Mouse (Mus musculus) hindbrain, embryonic 11.5 days (tissue): ENCODE measurements around the gene Gtf2f2. TPM values are rescaled to one million over a fixed set of nuclear protein-coding genes. Genes with fewer than 3 reads are reported as not detected.

Experiments
- ATAC-seq: fragments of 200-750 bp; cut with Nextera tagmentation; 2 replicates; pipeline ENCODE4 v1.8.0; 2017; ENCODE audit warnings: mild to moderate bottlenecking, moderate TSS enrichment, moderate library complexity; ENCODE audit not compliant: low FRiP score
- DNase-seq: peaks from one replicate; pipeline ENCODE4 v3.0.0-alpha.2; 2015; ENCODE audit warnings: low spot score
- H3K27ac ChIP-seq: fragments of 300-500 bp; sonication (generic); 2 replicates; pipeline ENCODE4 v1.5.1; 2014; ENCODE audit warnings: mild to moderate bottlenecking, low read depth, low read length
- H3K27me3 ChIP-seq: fragments of 300-500 bp; sonication (generic); 2 replicates; pipeline ENCODE4 v1.6.1; 2014; ENCODE audit warnings: mild to moderate bottlenecking, low read length, moderate library complexity, mixed read lengths; ENCODE audit not compliant: control insufficient read depth, insufficient read depth
- H3K36me3 ChIP-seq: fragments of 300-500 bp; sonication (generic); 2 replicates; pipeline ENCODE4 v1.6.1; 2014; ENCODE audit warnings: mild to moderate bottlenecking, low read length, moderate library complexity, mixed read lengths; ENCODE audit not compliant: control insufficient read depth, insufficient read depth
- H3K4me1 ChIP-seq: fragments of 300-500 bp; sonication (generic); replicated peaks from 2 replicates; pipeline ENCODE4 v1.6.1; 2014; ENCODE audit warnings: low read length, mixed read lengths; ENCODE audit not compliant: control insufficient read depth, insufficient read depth
- H3K4me2 ChIP-seq: fragments of 300-500 bp; sonication (generic); replicated peaks from 2 replicates; pipeline ENCODE4 v1.6.1; 2014; ENCODE audit warnings: mild to moderate bottlenecking, low read depth, low read length
- H3K4me3 ChIP-seq: fragments of 300-500 bp; sonication (generic); 2 replicates; pipeline ENCODE4 v1.5.1; 2014; ENCODE audit warnings: low read depth, low read length
- H3K9ac ChIP-seq: fragments of 300-500 bp; sonication (generic); 2 replicates; pipeline ENCODE4 v1.6.1; 2014; ENCODE audit warnings: low read depth, low read length
- H3K9me3 ChIP-seq: fragments of 300-500 bp; sonication (generic); 2 replicates; pipeline ENCODE4 v1.6.1; 2016; ENCODE audit warnings: low read length; ENCODE audit not compliant: control insufficient read depth
- WGBS: fragments of 180-500 bp; shearing (Covaris S2); extraction: QIAGEN DNeasy Blood & Tissue Kit; methylation state at CpG from one replicate; pipeline ENCODE4 v1.1.7; 2014; 5-methylcytosine and 5-hydroxymethylcytosine counted together
- polyA plus RNA-seq: library from polyadenylated mRNA; unstranded; fragments of >200 nt; fragmentation: Nextera tagmentation; extraction: Ambion mirVana; gene quantifications from 2 replicates; pipeline ENCODE4 v1.2.1, GENCODE M21; 2014

Gene Gtf2f2
- polyA plus RNA-seq, 1 experiment from 2014 or later: 52.1 TPM

- Histone ChIP-seq H3K9ac (no peak overlapping the region), H3K9me3 (no peaks in the 10 kb centered on the region), H3K27ac (no peak overlapping the region), H3K4me2 (no peak overlapping the region), H3K27me3 (no peaks in the 10 kb centered on the region), H3K4me1 (no peaks in the 10 kb centered on the region), H3K4me3 (no peak overlapping the region), H3K36me3 (no peaks in the 10 kb centered on the region)
- WGBS: 72% methylated on average over 4 of the region's 4 CpGs
- DNase-seq (no peak), ATAC-seq (no peak)
These were observed 25.6 kb downstream of the Gtf2f2 start for GRCm38 (mm10) chr14:75985112-75985511.

- WGBS: 88% methylated on average over 2 of the region's 2 CpGs
- no peak for DNase-seq
- no peaks in the 10 kb centered on the region for H3K36me3 ChIP-seq
- no peak for ATAC-seq
- no peaks in the 10 kb centered on the region for H3K4me1 ChIP-seq
- no peaks in the 10 kb centered on the region for H3K27me3 ChIP-seq
- no peak overlapping the region for H3K4me3 ChIP-seq
- no peak overlapping the region for H3K9ac ChIP-seq
- H3K9me3 ChIP-seq: no peaks in the 10 kb centered on the region
- H3K4me2 ChIP-seq: no peak overlapping the region
- no peak overlapping the region for H3K27ac ChIP-seq
These were observed 26.8 kb downstream of the Gtf2f2 start for GRCm38 (mm10) chr14:75983891-75984290.

- Histone ChIP-seq H3K36me3 (no peaks in the 10 kb centered on the region), H3K9ac (no peak overlapping the region), H3K4me1 (no peaks in the 10 kb centered on the region), H3K4me2 (no peak overlapping the region), H3K9me3 (no peaks in the 10 kb centered on the region), H3K27ac (no peak overlapping the region), H3K4me3 (no peak overlapping the region), H3K27me3 (no peaks in the 10 kb centered on the region)
- ATAC-seq (no peak), DNase-seq (no peak)
- 91% methylated on average over 3 of the region's 3 CpGs for WGBS
These were observed 29.4 kb downstream of the Gtf2f2 start for GRCm38 (mm10) chr14:75981231-75981630.

- Histone ChIP-seq H3K4me1 (no peaks in the 10 kb centered on the region), H3K9ac (no peak overlapping the region), H3K9me3 (no peaks in the 10 kb centered on the region), H3K27me3 (no peaks in the 10 kb centered on the region), H3K36me3 (no peaks in the 10 kb centered on the region), H3K4me3 (no peak overlapping the region), H3K4me2 (no peak overlapping the region), H3K27ac (no peak overlapping the region)
- DNase-seq (no peak), ATAC-seq (no peak)
- WGBS: 68% methylated on average over 3 of the region's 3 CpGs
These were observed 34.6 kb downstream of the Gtf2f2 start for GRCm38 (mm10) chr14:75976107-75976506.

- Histone ChIP-seq H3K9ac (no peak overlapping the region), H3K4me2 (no peak overlapping the region), H3K4me3 (no peak overlapping the region), H3K27me3 (no peaks in the 10 kb centered on the region), H3K9me3 (no peaks in the 10 kb centered on the region), H3K4me1 (no peaks in the 10 kb centered on the region), H3K36me3 (no peaks in the 10 kb centered on the region), H3K27ac (no peak overlapping the region)
- ATAC-seq (no peak), DNase-seq (no peak)
- 91% methylated on average over 5 of the region's 5 CpGs for WGBS
These were observed 43.4 kb downstream of the Gtf2f2 start for GRCm38 (mm10) chr14:75967291-75967690.

GRCm38 (mm10) chr14:75964433-75964832 is 46.2 kb downstream of the Gtf2f2 start:
- Histone ChIP-seq H3K4me2 (no peak overlapping the region), H3K36me3 (no peaks in the 10 kb centered on the region), H3K9me3 (no peaks in the 10 kb centered on the region), H3K27ac (no peak overlapping the region), H3K27me3 (no peaks in the 10 kb centered on the region), H3K4me3 (no peak overlapping the region), H3K9ac (no peak overlapping the region), H3K4me1 (no peaks in the 10 kb centered on the region)
- ATAC-seq (no peak), DNase-seq (no peak)
- 89% methylated on average over 1 of the region's 1 CpGs for WGBS

GRCm38 (mm10) chr14:75964000-75964399 is 46.7 kb downstream of the Gtf2f2 start:
- no peak overlapping the region for H3K9ac ChIP-seq
- DNase-seq (no peak), ATAC-seq (no peak)
- H3K27ac ChIP-seq: no peak overlapping the region
- H3K4me3 ChIP-seq: no peak overlapping the region
- H3K4me1 ChIP-seq: no peaks in the 10 kb centered on the region
- H3K9me3 ChIP-seq: no peaks in the 10 kb centered on the region
- H3K4me2 ChIP-seq: no peak overlapping the region
- H3K27me3 ChIP-seq: no peaks in the 10 kb centered on the region
- 78% methylated on average over 5 of the region's 5 CpGs for WGBS
- no peaks in the 10 kb centered on the region for H3K36me3 ChIP-seq

- no peak overlapping the region for H3K4me3 ChIP-seq
- no peak for DNase-seq
- H3K4me2 ChIP-seq: no peak overlapping the region
- ATAC-seq: no peak
- no peaks in the 10 kb centered on the region for H3K36me3 ChIP-seq
- no peaks in the 10 kb centered on the region for H3K4me1 ChIP-seq
- H3K9me3 ChIP-seq: no peaks in the 10 kb centered on the region
- no peak overlapping the region for H3K9ac ChIP-seq
- 63% methylated on average over 5 of the region's 5 CpGs for WGBS
- no peak overlapping the region for H3K27ac ChIP-seq
- H3K27me3 ChIP-seq: no peaks in the 10 kb centered on the region
These were observed 47.5 kb downstream of the Gtf2f2 start for GRCm38 (mm10) chr14:75963215-75963614.

- no peak for DNase-seq
- no peak overlapping the region for H3K4me3 ChIP-seq
- no peak overlapping the region for H3K9ac ChIP-seq
- no peaks in the 10 kb centered on the region for H3K4me1 ChIP-seq
- WGBS: 89% methylated on average over 9 of the region's 9 CpGs
- H3K27me3 ChIP-seq: no peaks in the 10 kb centered on the region
- no peak overlapping the region for H3K27ac ChIP-seq
- ATAC-seq: no peak
- H3K36me3 ChIP-seq: no peaks in the 10 kb centered on the region
- no peaks in the 10 kb centered on the region for H3K9me3 ChIP-seq
- no peak overlapping the region for H3K4me2 ChIP-seq
These were observed 48.4 kb downstream of the Gtf2f2 start for GRCm38 (mm10) chr14:75962250-75962649.
